Mouse (Mus musculus) gastrocnemius, postnatal 4 days (tissue): Measurements from ENCODE around the gene Ndufs1. TPM values are rescaled to one million over a fixed set of nuclear protein-coding genes. Genes with fewer than 3 reads are reported as not detected.
A peak's percentile ranks its signal among the peaks of the same experiment; 100 is the strongest.
"Not testable (repeated sequence)": the region's sequence is repeated elsewhere in the genome, so short reads cannot be mapped to it uniquely, and the experiment has no call there.

Experiments used
- DNase-seq, 2 experiments: peaks; one replicate each; pipeline ENCODE4 v3.0.0; 2021 to 2022; ENCODE audit warnings: low spot score in 2 of 2, mixed read lengths in 2 of 2
- total RNA-seq, 2 experiments: library from RNA; stranded (reverse); gene quantifications; 2 replicates each; pipeline ENCODE4 v1.2.3; 2021

The Ndufs1 gene
- total RNA-seq, 2 experiments from 2014 or later = 227 to 231 TPM

DNA sequence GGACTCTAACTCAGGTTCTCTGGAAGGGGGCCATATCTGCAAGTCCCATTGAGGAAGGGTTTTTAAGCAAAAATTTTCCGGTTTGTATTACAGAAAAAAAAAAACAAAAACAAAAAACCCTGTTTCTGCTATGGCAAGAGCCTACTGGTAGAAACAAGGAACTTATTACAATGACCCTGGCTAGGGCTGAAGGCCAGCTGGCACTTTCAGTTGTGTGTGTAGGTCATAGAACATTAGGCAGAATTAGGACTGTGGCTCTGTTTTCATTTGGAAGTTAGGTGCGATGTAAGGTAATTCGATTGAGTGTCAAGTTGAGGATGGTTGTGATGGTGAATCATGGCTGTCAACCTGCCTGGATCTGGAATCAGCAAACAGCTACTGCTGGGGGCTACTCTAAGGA, 11.9 kb upstream of the Ndufs1 start:
- DNase-seq = no peak

GRCm38 (mm10) chr1:63185430-63185829, 8.8 kb upstream of the Ndufs1 start:
- DNase-seq = not testable (repeated sequence)

DNA sequence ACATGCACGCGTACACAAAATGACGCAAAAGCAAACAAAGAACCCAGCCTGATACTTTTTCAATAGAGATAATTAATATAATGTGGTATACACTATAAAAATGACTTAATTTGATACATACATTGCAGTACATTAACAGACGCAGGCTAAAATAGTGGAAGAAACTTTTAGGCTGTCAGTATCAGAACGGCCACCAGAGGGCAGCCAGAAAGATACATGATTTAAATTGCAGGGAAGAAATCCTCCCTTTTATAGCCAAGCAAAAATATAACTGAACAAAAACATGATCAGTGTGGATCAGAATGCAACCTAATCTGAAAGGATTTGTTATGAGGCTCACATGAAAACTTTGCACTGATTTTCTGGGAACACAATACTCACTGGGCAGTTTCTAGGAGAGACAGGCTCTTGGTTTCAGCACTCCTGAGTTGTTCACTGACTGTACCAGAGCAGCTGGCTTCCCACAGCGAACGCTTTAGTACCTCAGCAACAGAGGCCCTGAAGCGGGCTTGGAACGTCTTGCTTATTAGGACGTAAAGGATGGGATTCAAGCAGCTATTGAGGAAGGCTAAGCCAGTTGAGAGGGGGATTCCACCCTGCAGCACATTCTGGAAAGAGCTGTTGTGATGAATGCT, 6.1 kb upstream of the Ndufs1 start:
- DNase-seq = peak in 1 of 2 experiments; percentile 57

DNA sequence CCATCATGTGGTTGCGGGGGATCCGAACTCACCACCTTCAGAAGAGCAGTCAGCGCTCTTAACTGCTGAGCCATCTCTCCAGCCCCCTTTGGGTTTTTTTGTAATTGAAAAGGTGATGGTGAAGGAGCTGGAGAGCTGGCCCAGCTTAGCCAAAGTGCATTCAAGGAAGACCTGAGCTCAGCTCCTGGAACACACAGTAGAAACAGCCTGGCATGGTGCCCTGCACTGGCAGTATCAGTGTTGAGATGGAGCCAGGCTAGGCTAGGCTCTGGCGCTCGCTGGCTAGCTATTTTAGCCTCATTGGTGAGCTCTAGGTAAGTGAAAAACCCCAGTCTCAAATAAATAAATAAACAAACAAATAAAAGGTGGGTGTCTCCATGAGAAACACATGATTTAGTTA, 5.6 kb upstream of the Ndufs1 start:
- DNase-seq = peak; percentile 34 to 70

GRCm38 (mm10) chr1:63181480-63181879, 4.8 kb upstream of the Ndufs1 start:
- no peak for DNase-seq

GRCm38 (mm10) chr1:63181019-63181418, 4.4 kb upstream of the Ndufs1 start:
- DNase-seq = peak; percentile 75 to 92

GRCm38 (mm10) chr1:63180575-63180974, 3.9 kb upstream of the Ndufs1 start:
- DNase-seq = not testable (repeated sequence)

- DNase-seq = no peak
Measured at GRCm38 (mm10) chr1:63180122-63180521, 3.5 kb upstream of the Ndufs1 start.

DNA sequence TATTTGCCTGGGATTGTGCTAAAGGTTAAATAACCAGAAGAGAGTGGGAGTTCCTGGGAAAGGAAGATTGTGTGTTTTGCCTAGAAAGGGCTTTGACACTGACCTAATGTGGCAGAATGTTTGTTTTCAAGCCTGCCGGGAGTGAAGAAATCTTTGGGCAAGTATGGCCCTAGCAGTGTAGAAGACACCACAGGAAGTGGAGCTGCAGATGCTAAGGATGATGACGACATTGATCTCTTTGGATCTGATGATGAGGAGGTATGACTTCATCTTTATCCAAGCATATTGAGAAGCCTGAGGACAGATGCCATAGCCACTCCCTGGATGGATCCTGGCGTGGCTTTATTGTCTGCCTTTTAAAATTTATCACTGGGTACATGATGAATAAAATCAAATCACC, 1.7 kb upstream of the Ndufs1 start:
- no peak for DNase-seq

GRCm38 (mm10) chr1:63176259-63176603, 402 bp downstream of the Ndufs1 start:
- no peak for DNase-seq

GRCm38 (mm10) chr1:63175853-63176252, 780 bp downstream of the Ndufs1 start:
- no peak for DNase-seq

GRCm38 (mm10) chr1:63168638-63169037, 8.0 kb downstream of the Ndufs1 start:
- DNase-seq = no peak

GRCm38 (mm10) chr1:63140231-63140630, 36.4 kb downstream of the Ndufs1 start:
- no peak for DNase-seq

DNA sequence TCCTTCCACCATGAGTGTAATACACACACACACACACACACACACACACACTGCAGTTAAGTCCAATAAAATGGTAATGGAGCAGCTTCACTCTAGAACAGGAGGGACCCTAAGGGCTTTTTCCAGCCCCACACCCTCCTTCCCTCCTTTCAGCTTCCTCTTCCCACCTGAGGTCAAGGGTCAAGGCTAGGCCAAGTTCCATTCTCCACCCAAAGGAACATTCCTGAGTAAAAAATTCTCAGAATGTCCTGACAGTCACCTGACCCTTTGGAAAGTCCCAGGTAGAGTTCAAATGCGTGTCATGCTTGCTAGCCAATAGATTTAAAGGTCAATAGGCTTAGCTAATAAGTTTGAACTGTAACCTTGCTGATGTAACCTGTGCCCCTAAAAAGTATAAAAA, 38.0 kb downstream of the Ndufs1 start:
- not testable (repeated sequence) for DNase-seq

GRCm38 (mm10) chr1:63137971-63138370, 38.7 kb downstream of the Ndufs1 start:
- no peak for DNase-seq

DNA sequence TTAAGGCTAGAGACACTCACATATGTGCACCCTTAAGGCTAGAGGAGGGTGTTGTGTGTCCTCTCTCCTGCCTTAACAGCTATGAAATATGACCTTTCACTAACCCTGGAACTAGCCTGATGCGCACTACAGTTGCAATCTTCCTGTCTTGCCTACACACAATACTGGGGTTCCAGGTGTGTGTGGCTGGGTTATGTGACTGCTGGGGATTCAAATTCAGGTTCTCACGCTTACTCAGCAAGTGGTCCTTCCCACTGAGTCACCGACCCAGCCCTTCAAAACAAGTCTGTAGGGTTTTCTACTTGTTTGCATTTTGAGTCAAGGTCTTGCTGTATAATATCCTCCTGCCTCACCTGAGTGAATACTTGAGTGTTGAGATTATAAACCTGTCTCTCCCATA, 42.1 kb downstream of the Ndufs1 start:
- DNase-seq = no peak

GRCm38 (mm10) chr1:63131766-63132165, 44.9 kb downstream of the Ndufs1 start:
- DNase-seq = no peak

GRCm38 (mm10) chr1:63130883-63131282, 45.8 kb downstream of the Ndufs1 start:
- no peak for DNase-seq

DNA sequence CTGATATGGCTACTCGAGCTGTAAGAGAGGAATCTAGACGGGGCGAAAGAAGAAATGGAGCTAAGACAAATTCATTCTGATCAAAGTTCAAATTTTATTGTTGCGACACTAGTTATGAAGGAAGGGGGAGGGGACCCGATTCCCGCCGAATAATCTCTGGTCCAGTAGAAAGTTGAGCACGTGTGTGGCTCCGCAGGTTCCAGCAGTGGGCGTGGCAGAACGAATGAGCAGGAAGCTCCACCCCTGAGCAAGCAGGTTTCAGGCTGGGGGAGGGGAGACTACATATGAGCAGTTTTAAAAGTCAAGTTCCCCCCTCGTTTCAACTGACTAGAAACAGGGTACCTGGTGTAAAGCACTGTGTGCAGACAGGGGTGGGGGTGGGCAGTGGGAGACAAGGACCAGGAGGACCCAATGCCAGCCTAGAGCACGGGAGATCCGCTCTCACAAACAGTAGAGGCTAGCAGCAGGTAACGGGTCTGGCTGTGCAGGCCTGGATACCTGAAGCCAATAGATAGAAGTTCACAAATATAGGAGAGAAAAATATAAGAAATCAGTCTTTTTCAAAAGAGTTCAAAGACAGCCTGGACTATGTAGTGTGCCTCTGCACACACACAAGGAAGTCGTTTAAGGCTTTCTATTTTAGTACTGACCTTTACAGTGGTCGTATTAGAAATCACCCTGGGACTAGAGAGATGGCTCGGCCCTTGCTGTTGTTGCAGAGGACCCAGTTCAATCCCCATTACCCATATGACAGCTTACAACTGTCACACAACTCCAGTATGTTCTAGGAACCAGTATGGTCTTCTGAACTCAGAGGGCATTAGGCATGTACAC, 46.6 kb downstream of the Ndufs1 start:
- DNase-seq = no peak

GRCm38 (mm10) chr1:63129273-63129672, 47.4 kb downstream of the Ndufs1 start:
- DNase-seq = no peak

GRCm38 (mm10) chr1:63126206-63126605, 50.4 kb downstream of the Ndufs1 start:
- DNase-seq = no peak

DNA sequence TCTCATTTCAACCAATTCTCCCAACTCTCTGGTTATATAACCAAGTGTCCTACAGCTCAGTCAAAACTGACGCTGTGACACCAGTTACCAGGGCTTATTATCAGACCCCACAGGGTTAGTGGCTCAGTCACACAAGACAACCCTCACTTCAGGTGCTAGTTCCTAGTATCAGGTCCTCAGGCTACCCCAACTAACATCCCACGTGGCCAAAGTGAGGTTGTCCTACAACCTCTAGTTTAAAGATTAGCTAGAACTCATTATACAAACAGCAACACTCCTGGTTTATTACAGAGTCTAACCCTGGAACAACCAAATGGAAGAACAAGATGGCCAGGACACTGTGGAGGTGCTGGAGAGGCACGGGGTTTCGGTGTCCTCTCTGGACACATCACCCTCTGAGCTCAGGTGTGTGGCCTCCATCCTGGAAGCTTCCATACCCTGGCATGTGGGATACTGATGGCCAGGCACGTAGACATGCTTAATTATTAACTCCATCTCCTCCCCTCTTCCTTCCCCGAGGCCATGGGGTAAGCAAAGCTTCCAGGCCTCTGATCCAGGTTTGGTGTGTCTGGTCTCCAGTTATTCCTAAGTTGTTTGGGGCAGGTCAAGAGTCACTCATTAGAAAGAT, 52.7 kb downstream of the Ndufs1 start:
- no peak for DNase-seq
